Mouse (Mus musculus): ENCODE measurements around the gene Gna15.

DNA sequence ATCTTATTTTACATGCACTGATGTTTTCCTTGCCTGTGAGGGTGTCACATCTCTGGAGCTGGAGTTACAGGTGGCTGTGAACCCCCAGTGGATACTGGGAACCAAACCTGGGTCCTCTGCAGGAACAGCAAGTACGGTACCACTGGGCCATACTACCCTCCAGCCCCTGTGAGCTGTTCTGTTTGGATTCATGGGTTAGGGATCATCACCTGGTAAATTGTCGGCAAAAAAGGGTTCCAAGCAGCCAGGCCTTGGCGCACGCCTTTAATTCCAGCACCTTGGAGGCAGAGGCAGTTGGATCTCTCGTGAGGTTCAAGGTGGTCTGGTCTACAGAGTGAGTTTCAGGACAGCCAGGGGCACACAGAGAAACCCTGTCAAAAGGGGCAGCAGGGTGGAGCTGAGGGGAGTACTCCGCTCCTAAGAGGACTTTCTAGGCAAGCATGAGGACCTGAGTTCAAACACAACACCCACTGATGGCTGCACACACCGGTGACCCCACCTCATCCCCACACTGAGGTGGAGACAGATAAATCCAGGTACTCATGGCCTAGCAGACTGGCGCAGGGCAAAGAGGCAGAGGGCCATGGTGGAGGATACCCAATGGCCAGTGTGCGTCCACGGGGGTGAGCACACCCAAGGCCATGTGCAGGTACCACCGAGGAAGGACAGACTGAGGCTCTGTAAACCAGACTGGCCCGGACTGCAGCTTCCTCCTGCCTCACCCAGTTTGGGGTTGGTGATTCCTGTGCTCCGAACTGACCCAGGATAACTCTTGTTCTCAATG, 23.0 kb upstream of the Gna15 start:
- TF ChIP-seq POLR2A (IDR thresholded peaks at IDR 0.05; ENCODE audit: control insufficient read depth in 1 of 2, insufficient read depth in 1 of 2, low read depth in 1 of 2, low read length in 2 of 2, poor library complexity in 1 of 2) = no peak
- TF ChIP-seq EP300 (IDR thresholded peaks at IDR 0.05; ENCODE audit: low read depth in 1 of 2, low read length in 2 of 2) = no peak
- no peak for TF ChIP-seq CTCF (IDR thresholded peaks at IDR 0.05 in 2 of 3, conservative IDR thresholded peaks at IDR 0.05 in 1 of 3; ENCODE audit: control insufficient read depth in 1 of 3, insufficient read depth in 1 of 3, low read depth in 2 of 3, low read length in 3 of 3, poor library complexity in 1 of 3, severe bottlenecking in 1 of 3)
- TF ChIP-seq KAT2A (conservative IDR thresholded peaks at IDR 0.05; ENCODE audit: low read depth, low read length) = no peak

Data from MEL (cell line).